Mouse (Mus musculus) ES-E14 (cell line): Measurements from ENCODE around the gene Trp53inp2. TPM values are rescaled to one million over a fixed set of nuclear protein-coding genes. Genes with fewer than 3 reads are reported as not detected.

ENCODE experiments used
- DNase-seq: peaks from one replicate; pipeline ENCODE4 v3.0.0-alpha.2; 2013; ENCODE audit warnings: low read depth, low spot score
- H3K27ac ChIP-seq: 2 replicates; pipeline ENCODE4 v1.5.1; 2012; ENCODE audit warnings: low read depth, mild to moderate bottlenecking, low read length, moderate library complexity, mixed read lengths; ENCODE audit not compliant: poor library complexity, insufficient read depth, severe bottlenecking
- H3K36me3 ChIP-seq: 2 replicates; pipeline ENCODE4 v1.6.1; 2012; ENCODE audit warnings: mild to moderate bottlenecking, low read length, moderate library complexity, mixed read lengths; ENCODE audit not compliant: control insufficient read depth, poor library complexity, insufficient read depth, severe bottlenecking
- H3K4me1 ChIP-seq, 2 experiments: fragments of 150-350 bp in 1 of 2; sonication (generic) in 1 of 2; 2 replicates each; pipeline ENCODE4 v1.6.1; 2012; ENCODE audit warnings: low read length in 2 of 2, mild to moderate bottlenecking in 1 of 2, mixed read lengths in 1 of 2; ENCODE audit not compliant: control insufficient read depth in 2 of 2, insufficient read depth in 2 of 2, poor library complexity in 1 of 2
- H3K4me3 ChIP-seq, 2 experiments: fragments of 150-350 bp in 1 of 2; sonication (generic) in 1 of 2; 2 replicates each; pipeline ENCODE4 v1.5.1; 2012; ENCODE audit warnings: low read length in 2 of 2, low read depth in 1 of 2, mild to moderate bottlenecking in 1 of 2, mixed read lengths in 1 of 2; ENCODE audit not compliant: insufficient read depth in 1 of 2, poor library complexity in 1 of 2, severe bottlenecking in 1 of 2
- H3K9ac ChIP-seq: 2 replicates; pipeline ENCODE4 v1.6.1; 2012; ENCODE audit warnings: low read depth, mild to moderate bottlenecking, low read length, mixed read lengths; ENCODE audit not compliant: poor library complexity, insufficient read depth, severe bottlenecking
- H3K9me3 ChIP-seq: fragments of 150-350 bp; sonication (generic); 2 replicates; pipeline ENCODE4 v1.6.1; 2012; ENCODE audit warnings: low read depth, mild to moderate bottlenecking, low read length; ENCODE audit not compliant: control insufficient read depth, insufficient read depth
- CHD2 ChIP-seq: IDR thresholded peaks from 2 replicates; pipeline ENCODE4 v1.6.1; 2014; ENCODE audit warnings: mild to moderate bottlenecking, low read depth, low read length, inconsistent platforms
- HCFC1 ChIP-seq: IDR thresholded peaks from 2 replicates; pipeline ENCODE4 v1.6.1; 2012; ENCODE audit warnings: low read length, inconsistent platforms, borderline replicate concordance; ENCODE audit not compliant: insufficient read depth
- MAFK ChIP-seq: IDR thresholded peaks from 2 replicates; pipeline ENCODE4 v1.6.1; 2014; ENCODE audit warnings: mild to moderate bottlenecking, low read depth, low read length, inconsistent platforms; ENCODE audit not compliant: insufficient read depth
- ZC3H11A ChIP-seq: IDR thresholded peaks from 2 replicates; pipeline ENCODE4 v1.6.1; 2012; ENCODE audit warnings: low read depth, mild to moderate bottlenecking, inconsistent platforms, low read length, borderline replicate concordance
- ZNF384 ChIP-seq: IDR thresholded peaks from 2 replicates; pipeline ENCODE4 v1.6.1; 2012; ENCODE audit warnings: low read depth, low read length, inconsistent platforms
- in situ Hi-C, 2 experiments: fragments of 600-800 bp; cut with MboI; formaldehyde crosslinking; loops; one replicate each; pipeline ENCODE4 v1.15.1; 2025; ENCODE audit warnings: low sequenced_read_pairs in 2 of 2, inconsistent platforms in 1 of 2; ENCODE audit not compliant: unreplicated experiment in 2 of 2
- total RNA-seq: library from RNA; depleted of rRNA; stranded (reverse); fragments of 300-350 nt; gene quantifications from 2 replicates; pipeline ENCODE4 v1.2.3, GENCODE M21; 2012; rRNA removed

Trp53inp2 gene
- 5.2 and 8.7 TPM in 2 replicates for total RNA-seq

DNA sequence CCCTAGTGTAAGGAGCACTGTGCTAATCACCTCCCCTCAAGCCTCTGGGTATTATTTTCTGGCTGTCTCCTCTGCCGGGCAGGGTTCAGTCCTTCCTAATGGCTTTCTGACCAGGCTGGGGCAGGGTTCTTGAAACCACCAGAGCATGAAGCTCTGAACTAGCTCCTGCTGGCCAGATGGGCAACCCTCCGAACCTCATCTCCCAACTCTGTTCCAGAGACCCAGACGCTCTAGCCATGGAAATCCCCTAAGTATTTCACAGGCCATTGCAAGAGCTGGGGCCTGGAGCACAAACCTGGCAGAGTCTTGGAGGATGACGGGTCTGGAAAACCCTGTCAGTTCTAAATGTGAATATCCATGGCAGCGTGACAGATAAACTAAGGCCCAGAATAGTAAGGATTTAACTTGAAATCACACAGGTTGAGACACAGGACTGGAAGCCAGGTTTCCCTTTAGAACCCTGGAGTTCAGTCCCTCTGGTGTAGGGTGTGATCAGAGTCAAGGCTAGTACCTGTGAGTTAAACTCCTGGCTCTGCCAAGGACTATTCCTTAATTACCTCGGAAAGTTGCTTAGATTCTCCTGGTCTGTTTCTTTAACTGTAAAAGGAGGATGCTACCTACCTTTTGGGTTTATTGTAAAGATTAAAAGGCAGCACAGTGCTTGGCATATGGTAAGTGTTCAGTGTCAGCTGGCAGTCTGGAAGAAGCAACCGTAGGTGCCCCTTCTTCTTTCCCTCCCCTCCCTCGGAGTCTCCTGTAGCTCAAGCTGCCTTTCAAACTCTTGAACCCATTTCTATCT is at the start of gene Trp53inp2:
Gene Trp53inp2 (plus strand): TSS at position 799 of the 799 bp plus-strand sequence.
- Histone ChIP-seq H3K36me3 (no peaks in the 10 kb centered on the region), H3K4me3 (peak within 1 kb of the TSS; percentile 93 to 95), H3K9ac (peak within 1 kb of the TSS; percentile 84), H3K4me1 (no peaks in the 10 kb centered on the region; a peak in 1 of 4 replicates), H3K9me3 (no peaks in the 10 kb centered on the region), H3K27ac (peak within 1 kb of the TSS; percentile 90; the same call in 1 of the 2 replicates)
- no peak for DNase-seq
- TF ChIP-seq ZNF384 (no peak), ZC3H11A (no peak), HCFC1 (no peak), MAFK (no peak), CHD2 (no peak)
- in situ Hi-C loops = no loop called here

DNA sequence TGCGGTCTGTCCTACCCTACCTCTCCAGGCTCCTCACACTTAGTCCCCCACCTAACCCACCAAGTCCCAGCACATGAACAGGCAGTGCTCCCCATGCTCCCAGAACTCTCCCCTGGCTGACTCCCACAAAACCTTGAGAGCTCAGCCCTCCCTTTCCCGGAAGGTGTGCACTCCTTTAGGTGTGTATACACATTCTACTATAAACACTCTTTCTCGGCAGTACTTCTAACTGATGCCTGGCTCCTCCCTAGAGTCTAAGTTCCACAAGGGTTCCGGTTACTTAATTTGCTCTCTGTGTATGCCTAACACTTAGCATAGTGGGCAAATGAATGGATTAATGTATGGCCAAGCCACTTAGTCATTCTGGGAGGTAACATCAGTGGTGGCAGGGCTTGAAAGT is 49.5 kb upstream of the Trp53inp2 start:
- TF ChIP-seq ZC3H11A (no peak), HCFC1 (no peak), MAFK (no peak), ZNF384 (no peak), CHD2 (no peak)
- peaks cover 10% of the 10 kb centered on the region for H3K36me3 ChIP-seq

DNA sequence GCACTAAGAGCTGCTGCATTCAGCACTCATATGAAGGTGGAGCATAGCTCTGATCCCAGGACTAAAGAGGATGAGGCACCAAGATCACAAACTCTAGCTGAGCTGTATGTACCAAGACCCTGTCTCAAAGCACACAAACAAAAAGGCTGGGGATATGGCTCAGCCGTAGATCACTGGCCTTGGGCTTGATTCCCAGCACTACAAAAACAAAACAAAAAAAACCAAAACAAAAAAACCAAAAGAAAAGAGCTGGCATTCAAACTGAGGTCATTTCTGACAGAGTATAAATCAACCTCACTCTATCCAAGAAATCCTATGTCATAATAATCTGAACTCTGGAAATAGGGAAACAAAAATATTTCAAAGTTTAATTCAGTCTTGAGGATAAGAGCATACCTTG is 47.4 kb upstream of the Trp53inp2 start:
- H3K36me3 ChIP-seq = peaks cover 10% of the 10 kb centered on the region
- TF ChIP-seq CHD2 (no peak), ZC3H11A (no peak), MAFK (no peak), ZNF384 (no peak)
- in situ Hi-C loops = no loop called here

More for the DNA sequence above, 49.5 kb upstream of the Trp53inp2 start:
- Histone ChIP-seq H3K4me3 (no peak overlapping the region), H3K27ac (no peak overlapping the region), H3K9me3 (no peaks in the 10 kb centered on the region), H3K4me1 (no peaks in the 10 kb centered on the region), H3K9ac (no peak overlapping the region)
- in situ Hi-C loops = no loop called here
- no peak for DNase-seq

DNA sequence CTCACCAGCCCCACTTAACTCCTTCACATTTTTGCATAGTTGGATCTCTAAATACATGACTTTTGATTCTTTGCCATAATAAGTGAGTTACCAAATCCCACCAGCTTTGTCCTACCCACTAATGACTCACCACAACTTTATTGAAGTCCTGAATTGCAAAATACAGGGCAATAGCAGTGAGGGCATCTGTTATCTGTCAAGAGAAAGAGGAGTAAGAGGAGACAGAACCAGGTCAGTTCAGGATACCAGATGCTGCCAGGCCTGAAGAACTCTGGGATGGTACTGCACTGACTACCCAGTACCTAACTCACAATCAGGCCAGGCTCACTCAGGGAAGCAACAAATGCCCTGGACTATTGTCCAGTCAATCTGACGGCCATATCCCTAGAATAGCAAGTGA is 45.6 kb upstream of the Trp53inp2 start:
- no peak for DNase-seq
- TF ChIP-seq CHD2 (no peak), MAFK (no peak), ZNF384 (no peak), HCFC1 (no peak), ZC3H11A (no peak)
- H3K9ac ChIP-seq = no peak overlapping the region
- H3K36me3 ChIP-seq = peaks cover 10% of the 10 kb centered on the region
- H3K4me3 ChIP-seq = no peak overlapping the region
- H3K9me3 ChIP-seq = no peaks in the 10 kb centered on the region
- no peaks in the 10 kb centered on the region for H3K4me1 ChIP-seq
- no peak overlapping the region for H3K27ac ChIP-seq
- in situ Hi-C loops = no loop called here

More for the DNA sequence above, 47.4 kb upstream of the Trp53inp2 start:
- H3K4me3 ChIP-seq = no peak overlapping the region
- H3K9ac ChIP-seq = no peak overlapping the region
- DNase-seq = no peak
- H3K27ac ChIP-seq = no peak overlapping the region
- H3K4me1 ChIP-seq = no peaks in the 10 kb centered on the region
- H3K9me3 ChIP-seq = no peaks in the 10 kb centered on the region
